Mouse (Mus musculus): ENCODE data around the gene Inha. TPM values are rescaled to one million over a fixed set of nuclear protein-coding genes. Genes with fewer than 3 reads are reported as not detected.

The Inha gene
- polyA plus RNA-seq, 1 experiment from 2014 or later, result 4.1 TPM

DNA sequence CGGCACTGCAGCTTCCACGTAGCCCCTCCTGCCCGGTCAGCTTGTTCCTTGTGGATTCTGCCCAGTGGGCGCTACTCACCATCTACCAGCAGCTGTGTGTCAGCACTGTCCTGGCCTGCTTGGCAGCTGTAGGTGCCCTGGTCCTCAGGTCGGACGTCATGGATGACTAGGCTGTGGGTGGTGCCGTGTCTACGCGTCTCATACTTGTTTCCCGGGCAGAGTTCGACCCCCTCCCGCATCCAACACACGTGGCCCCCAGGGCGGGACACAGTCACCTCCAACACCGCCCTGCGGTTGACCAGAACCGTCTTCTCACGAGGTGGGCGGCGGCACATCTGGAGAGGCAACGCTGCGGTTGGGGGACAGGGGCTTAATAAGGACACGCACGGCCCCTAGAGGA, 20.3 kb upstream of the Inha start:
- Histone ChIP-seq H3K9ac (ENCODE audit: low read length) (no peak overlapping the region), H3K27ac (ENCODE audit: low read length) (no peak overlapping the region), H3K9me3 (replicated peaks; ENCODE audit: control insufficient read depth, low read length) (no peaks in the 10 kb centered on the region), H3K4me1 (ENCODE audit: control insufficient read depth, insufficient read depth, low read length) (peaks cover 8% of the 10 kb centered on the region; the same call in 1 of the 2 replicates), H3K4me2 (ENCODE audit: low read depth, low read length) (no peak overlapping the region), H3K36me3 (ENCODE audit: control insufficient read depth, insufficient read depth) (peaks cover 24% of the 10 kb centered on the region), H3K4me3 (ENCODE audit: low read length) (no peak overlapping the region), H3K27me3 (ENCODE audit: control insufficient read depth, insufficient read depth, low read length) (peaks cover 64% of the 10 kb centered on the region)
- WGBS, result 32% methylated on average over 24 of the region's 24 CpGs
- ATAC-seq (replicated peaks; ENCODE audit: extremely low read depth, insufficient read depth, low FRiP score), result no peak

DNA sequence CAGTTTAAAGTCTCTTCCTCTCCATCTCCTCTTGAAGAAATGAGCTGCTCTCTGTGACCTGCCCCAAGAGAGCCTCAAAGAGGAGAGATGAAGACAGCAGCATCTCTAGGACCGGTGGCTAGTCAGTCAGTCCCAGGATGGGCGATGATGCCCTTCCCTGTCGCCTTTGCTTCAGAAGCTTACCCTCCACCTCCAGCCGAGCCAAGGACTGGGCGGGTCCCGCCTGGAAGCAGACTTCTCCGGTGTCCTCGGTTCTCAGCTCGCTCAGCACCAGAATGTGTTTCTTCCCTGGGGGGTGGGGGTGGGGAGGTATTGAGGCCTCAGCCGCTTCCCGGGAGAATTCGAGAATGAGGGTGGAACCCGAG, 19.9 kb upstream of the Inha start:
- Histone ChIP-seq H3K4me1 (ENCODE audit: control insufficient read depth, insufficient read depth, low read length) (peaks cover 8% of the 10 kb centered on the region; the same call in 1 of the 2 replicates), H3K27me3 (ENCODE audit: control insufficient read depth, insufficient read depth, low read length) (peaks cover 59% of the 10 kb centered on the region), H3K36me3 (ENCODE audit: control insufficient read depth, insufficient read depth) (peaks cover 29% of the 10 kb centered on the region), H3K4me2 (ENCODE audit: low read depth, low read length) (peak overlapping the region; percentile 70), H3K9me3 (replicated peaks; ENCODE audit: control insufficient read depth, low read length) (no peaks in the 10 kb centered on the region), H3K4me3 (ENCODE audit: low read length) (peak overlapping the region; percentile 47), H3K9ac (ENCODE audit: low read length) (no peak overlapping the region; the same call in 1 of the 2 replicates), H3K27ac (ENCODE audit: low read length) (no peak overlapping the region)
- 34% methylated on average over 13 of the region's 13 CpGs for WGBS
- ATAC-seq (replicated peaks; ENCODE audit: extremely low read depth, insufficient read depth, low FRiP score), result no peak

DNA sequence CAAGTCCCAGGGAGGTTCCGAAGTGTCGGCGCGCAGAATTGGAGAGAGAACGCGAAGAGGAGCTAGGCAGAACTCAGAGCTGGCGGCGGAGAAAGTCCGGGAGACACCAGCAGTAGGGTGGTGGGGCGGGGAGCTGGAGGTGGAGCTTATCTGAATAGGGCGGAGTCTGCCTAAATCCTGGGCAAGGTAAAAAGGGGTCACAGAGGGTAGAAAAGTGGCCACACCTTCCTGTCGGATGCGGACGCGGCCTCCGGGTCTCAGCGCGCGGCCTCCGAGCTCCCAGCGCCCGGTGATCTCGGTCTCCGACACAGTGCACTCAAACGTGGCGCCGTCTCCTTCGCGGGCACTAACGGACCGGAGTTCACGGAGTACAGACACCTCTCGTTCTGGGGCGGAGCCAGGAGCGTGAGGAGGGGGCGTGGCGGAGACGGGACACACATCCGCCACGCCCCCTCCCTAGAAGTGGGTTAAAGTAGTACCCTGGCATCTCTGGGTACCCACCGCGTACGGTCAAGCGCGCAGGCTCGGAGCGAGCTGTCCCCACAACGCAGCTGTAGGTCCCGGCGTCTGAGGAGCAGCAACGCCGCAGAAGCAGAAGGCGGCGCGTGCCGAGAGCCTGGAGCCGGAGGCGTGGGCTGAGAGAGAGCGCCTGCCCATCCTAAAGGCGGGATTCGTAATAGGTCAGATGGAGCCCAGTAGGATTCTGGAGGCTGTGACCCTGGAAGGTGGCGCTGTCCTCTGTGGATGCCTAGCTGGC, 19.3 kb upstream of the Inha start:
- Histone ChIP-seq H3K4me2 (ENCODE audit: low read depth, low read length) (peak overlapping the region; percentile 70), H3K9me3 (replicated peaks; ENCODE audit: control insufficient read depth, low read length) (no peaks in the 10 kb centered on the region), H3K4me1 (ENCODE audit: control insufficient read depth, insufficient read depth, low read length) (peaks cover 8% of the 10 kb centered on the region; the same call in 1 of the 2 replicates), H3K9ac (ENCODE audit: low read length) (no peak overlapping the region; the same call in 1 of the 2 replicates), H3K27ac (ENCODE audit: low read length) (no peak overlapping the region), H3K27me3 (ENCODE audit: control insufficient read depth, insufficient read depth, low read length) (peaks cover 54% of the 10 kb centered on the region), H3K4me3 (ENCODE audit: low read length) (peak overlapping the region; percentile 47), H3K36me3 (ENCODE audit: control insufficient read depth, insufficient read depth) (peaks cover 33% of the 10 kb centered on the region)
- WGBS, result 8% methylated on average over 62 of the region's 62 CpGs
- ATAC-seq (replicated peaks; ENCODE audit: extremely low read depth, insufficient read depth, low FRiP score), result peak; percentile 55

DNA sequence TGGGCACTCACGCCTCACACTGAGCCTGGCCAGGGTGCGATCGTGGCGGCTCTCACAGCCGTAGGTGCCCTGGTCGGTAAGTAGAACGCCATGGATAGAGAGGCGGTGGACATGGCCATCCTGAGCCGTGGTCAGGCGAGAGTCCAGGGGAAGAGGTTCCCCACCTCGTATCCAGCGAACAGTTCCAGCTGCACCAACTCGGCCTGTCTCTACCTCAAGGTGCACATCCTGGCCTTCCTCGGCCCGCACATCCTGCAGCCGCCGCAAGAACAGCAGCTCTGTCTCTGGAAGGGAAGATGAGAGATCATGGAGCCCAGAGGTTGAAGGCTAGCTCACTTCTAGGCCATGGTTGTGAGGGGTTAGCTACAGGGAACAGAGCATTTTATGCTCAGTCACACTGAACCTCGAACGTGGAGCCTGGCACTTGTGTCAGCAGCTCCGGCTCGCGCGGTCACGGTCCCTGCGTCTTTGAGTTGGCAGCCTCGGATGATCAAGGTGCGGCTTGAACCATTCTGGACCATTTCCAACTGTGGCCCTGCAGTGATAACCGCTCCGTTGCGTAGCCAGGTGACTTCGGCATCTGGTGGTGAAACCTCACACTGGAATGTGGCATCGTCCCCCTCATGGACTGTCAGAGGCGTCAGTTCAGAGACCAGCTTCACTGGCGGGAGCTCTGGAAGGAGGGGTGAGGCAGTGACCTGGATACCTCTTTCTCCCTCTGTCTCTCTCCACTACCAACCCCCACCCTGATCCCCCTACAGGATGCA, 15.9 kb upstream of the Inha start:
- Histone ChIP-seq H3K9me3 (replicated peaks; ENCODE audit: control insufficient read depth, low read length) (no peaks in the 10 kb centered on the region), H3K4me3 (ENCODE audit: low read length) (no peak overlapping the region), H3K9ac (ENCODE audit: low read length) (no peak overlapping the region), H3K4me2 (ENCODE audit: low read depth, low read length) (no peak overlapping the region), H3K4me1 (ENCODE audit: control insufficient read depth, insufficient read depth, low read length) (peaks cover 8% of the 10 kb centered on the region; the same call in 1 of the 2 replicates), H3K27ac (ENCODE audit: low read length) (no peak overlapping the region), H3K36me3 (ENCODE audit: control insufficient read depth, insufficient read depth) (peaks cover 49% of the 10 kb centered on the region), H3K27me3 (ENCODE audit: control insufficient read depth, insufficient read depth, low read length) (peaks cover 27% of the 10 kb centered on the region)
- ATAC-seq (replicated peaks; ENCODE audit: extremely low read depth, insufficient read depth, low FRiP score), result no peak
- 79% methylated on average over 34 of the region's 34 CpGs for WGBS

DNA sequence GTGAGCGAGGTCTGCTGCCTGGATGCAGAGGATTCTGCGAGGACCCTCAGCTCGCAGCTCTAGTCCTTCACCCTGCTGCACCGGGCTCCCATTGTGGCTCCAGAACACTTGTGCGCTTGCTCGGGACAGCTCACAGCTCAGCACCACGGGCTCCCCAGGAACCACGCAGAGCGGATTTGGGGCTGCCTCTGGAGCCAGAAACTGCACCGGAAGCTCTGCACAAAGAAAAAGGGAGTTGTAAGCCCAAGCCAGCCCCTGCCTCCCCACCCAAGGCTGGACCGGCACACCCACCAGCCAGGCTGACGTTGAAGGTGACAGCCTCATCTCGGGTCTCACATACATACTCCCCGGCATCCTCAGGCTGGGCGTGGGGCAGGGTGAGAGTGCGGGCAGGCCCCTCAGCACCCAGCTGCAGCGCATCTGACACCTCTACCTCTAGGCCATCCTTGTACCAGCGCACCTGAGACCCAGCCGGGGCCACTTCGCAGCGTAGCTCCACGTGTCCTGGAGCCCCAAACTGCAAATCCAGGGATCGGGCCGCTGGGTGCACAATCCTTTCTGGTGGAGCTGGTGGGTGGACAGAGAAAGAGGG, 14.2 kb upstream of the Inha start:
- no peak overlapping the region for H3K4me2 ChIP-seq (ENCODE audit: low read depth, low read length)
- H3K4me3 ChIP-seq (ENCODE audit: low read length), result no peak overlapping the region
- H3K4me1 ChIP-seq (ENCODE audit: control insufficient read depth, insufficient read depth, low read length), result peaks cover 5% of the 10 kb centered on the region; the same call in 1 of the 2 replicates
- peaks cover 65% of the 10 kb centered on the region for H3K36me3 ChIP-seq (ENCODE audit: control insufficient read depth, insufficient read depth)
- no peaks in the 10 kb centered on the region for H3K9me3 ChIP-seq (replicated peaks; ENCODE audit: control insufficient read depth, low read length)
- ATAC-seq (replicated peaks; ENCODE audit: extremely low read depth, insufficient read depth, low FRiP score), result no peak
- no peak overlapping the region for H3K27ac ChIP-seq (ENCODE audit: low read length)
- peaks cover 18% of the 10 kb centered on the region for H3K27me3 ChIP-seq (ENCODE audit: control insufficient read depth, insufficient read depth, low read length)
- no peak overlapping the region for H3K9ac ChIP-seq (ENCODE audit: low read length)
- 65% methylated on average over 24 of the region's 24 CpGs for WGBS

DNA sequence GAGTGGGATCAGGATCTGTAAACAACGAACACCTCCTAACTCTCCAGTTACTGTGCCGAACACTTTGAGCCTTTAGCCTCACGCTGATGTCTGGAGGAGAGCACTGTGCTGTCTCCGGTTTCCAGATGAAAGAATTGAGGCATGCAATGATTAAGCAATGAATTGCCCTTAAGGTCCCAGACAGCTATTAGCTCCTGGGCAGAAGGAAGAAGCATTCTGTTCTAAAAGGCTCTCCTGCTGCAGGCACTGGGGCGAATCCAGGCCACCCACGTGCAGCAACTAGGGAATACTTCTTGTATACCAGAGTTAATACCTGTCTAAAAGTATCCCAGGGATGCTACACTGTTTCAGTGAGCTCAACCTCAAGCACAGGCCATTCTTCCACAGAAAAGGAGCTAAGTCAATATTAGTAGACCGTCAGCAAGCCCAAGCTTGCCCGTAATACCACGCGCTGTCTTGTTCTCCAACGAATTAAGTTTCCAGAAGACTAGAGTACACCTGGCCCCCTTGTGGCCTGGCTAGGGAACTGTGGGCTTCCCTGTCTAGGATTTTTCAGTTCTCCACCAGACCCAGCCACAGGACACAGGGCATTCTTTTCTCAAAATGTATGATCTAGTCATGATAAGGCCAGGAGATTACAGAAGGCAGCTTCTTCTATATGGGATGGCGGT, 11.9 kb upstream of the Inha start:
- H3K27me3 ChIP-seq (ENCODE audit: control insufficient read depth, insufficient read depth, low read length), result peaks cover 1% of the 10 kb centered on the region; the same call in 1 of the 2 replicates
- no peak overlapping the region for H3K9ac ChIP-seq (ENCODE audit: low read length)
- no peak overlapping the region for H3K4me2 ChIP-seq (ENCODE audit: low read depth, low read length)
- no peaks in the 10 kb centered on the region for H3K9me3 ChIP-seq (replicated peaks; ENCODE audit: control insufficient read depth, low read length)
- H3K4me1 ChIP-seq (ENCODE audit: control insufficient read depth, insufficient read depth, low read length), result no peaks in the 10 kb centered on the region
- no peak overlapping the region for H3K27ac ChIP-seq (ENCODE audit: low read length)
- peaks cover 78% of the 10 kb centered on the region for H3K36me3 ChIP-seq (ENCODE audit: control insufficient read depth, insufficient read depth)
- ATAC-seq (replicated peaks; ENCODE audit: extremely low read depth, insufficient read depth, low FRiP score), result no peak
- no peak overlapping the region for H3K4me3 ChIP-seq (ENCODE audit: low read length)
- 65% methylated on average over 12 of the region's 12 CpGs for WGBS

DNA sequence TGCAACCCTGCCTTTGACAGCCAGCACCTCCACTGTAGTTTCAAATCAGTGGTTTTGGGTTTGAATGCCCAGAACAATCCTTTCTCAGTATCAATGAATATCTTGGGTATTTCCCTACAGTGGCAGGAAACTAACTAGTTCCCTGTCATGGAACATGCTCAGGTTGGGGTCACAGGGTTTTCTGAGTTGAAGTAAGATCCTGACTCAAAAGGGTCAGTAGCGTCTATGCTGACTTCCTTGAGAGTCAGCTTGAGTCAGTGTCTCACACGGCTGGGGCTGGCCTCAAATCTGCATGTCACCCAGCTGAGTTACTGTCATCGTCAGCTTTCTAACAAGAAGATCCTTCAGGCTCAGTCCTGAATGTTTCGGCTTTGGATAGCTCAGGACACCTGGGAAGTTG, 8.0 kb upstream of the Inha start:
- Histone ChIP-seq H3K9ac (ENCODE audit: low read length) (no peak overlapping the region), H3K4me1 (ENCODE audit: control insufficient read depth, insufficient read depth, low read length) (peaks cover 11% of the 10 kb centered on the region), H3K9me3 (replicated peaks; ENCODE audit: control insufficient read depth, low read length) (no peaks in the 10 kb centered on the region), H3K4me3 (ENCODE audit: low read length) (no peak overlapping the region), H3K36me3 (ENCODE audit: control insufficient read depth, insufficient read depth) (peaks cover 68% of the 10 kb centered on the region), H3K27ac (ENCODE audit: low read length) (no peak overlapping the region), H3K27me3 (ENCODE audit: control insufficient read depth, insufficient read depth, low read length) (no peaks in the 10 kb centered on the region), H3K4me2 (ENCODE audit: low read depth, low read length) (no peak overlapping the region)
- no peak for ATAC-seq (replicated peaks; ENCODE audit: extremely low read depth, insufficient read depth, low FRiP score)
- 85% methylated on average over 4 of the region's 4 CpGs for WGBS

DNA sequence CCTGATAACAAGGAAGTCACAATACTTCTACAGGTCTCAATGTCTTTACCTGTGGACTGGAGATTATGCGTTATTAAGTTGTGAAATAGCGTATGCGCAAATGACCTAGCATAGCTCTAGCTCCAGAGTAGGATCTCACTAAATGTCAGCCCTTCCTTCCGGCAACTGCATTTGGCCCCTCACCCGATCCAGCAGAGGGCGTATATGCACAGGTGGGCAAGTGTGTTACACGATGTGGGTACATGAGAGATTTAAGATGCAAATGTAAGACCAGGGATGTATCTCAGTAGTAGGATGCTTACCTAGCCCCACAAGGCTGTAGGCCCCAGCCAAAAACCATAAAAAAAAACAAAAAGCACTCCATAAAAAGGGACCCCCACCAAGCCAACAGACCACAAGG, 7.4 kb upstream of the Inha start:
- H3K9me3 ChIP-seq (replicated peaks; ENCODE audit: control insufficient read depth, low read length), result no peaks in the 10 kb centered on the region
- H3K36me3 ChIP-seq (ENCODE audit: control insufficient read depth, insufficient read depth), result peaks cover 68% of the 10 kb centered on the region
- peaks cover 16% of the 10 kb centered on the region for H3K4me1 ChIP-seq (ENCODE audit: control insufficient read depth, insufficient read depth, low read length)
- H3K27ac ChIP-seq (ENCODE audit: low read length), result no peak overlapping the region
- 79% methylated on average over 7 of the region's 7 CpGs for WGBS
- no peak for ATAC-seq (replicated peaks; ENCODE audit: extremely low read depth, insufficient read depth, low FRiP score)
- H3K4me3 ChIP-seq (ENCODE audit: low read length), result no peak overlapping the region
- H3K27me3 ChIP-seq (ENCODE audit: control insufficient read depth, insufficient read depth, low read length), result no peaks in the 10 kb centered on the region
- no peak overlapping the region for H3K9ac ChIP-seq (ENCODE audit: low read length)
- H3K4me2 ChIP-seq (ENCODE audit: low read depth, low read length), result no peak overlapping the region

All from heart, embryonic 16.5 days (tissue).